Mouse (Mus musculus) limb, embryonic 12.5 days (tissue): ENCODE results near the gene Capg. TPM values are rescaled to one million over a fixed set of nuclear protein-coding genes. Genes with fewer than 3 reads are reported as not detected.
A peak's percentile ranks its signal among the peaks of the same experiment; 100 is the strongest.
"Not testable (repeated sequence)": the region's sequence is repeated elsewhere in the genome, so short reads cannot be mapped to it uniquely, and the experiment has no call there.

Experiments used
- ATAC-seq: fragments of 200-750 bp; cut with Nextera tagmentation; 2 replicates; pipeline ENCODE4 v1.8.0; 2017; ENCODE audit warnings: low read depth, moderate TSS enrichment; ENCODE audit not compliant: insufficient number of reproducible peaks, insufficient read depth, low FRiP score, low TSS enrichment
- H3K27ac ChIP-seq: fragments of 300-500 bp; sonication (generic); 2 replicates; pipeline ENCODE4 v1.5.1; 2016; ENCODE audit warnings: mild to moderate bottlenecking, moderate library complexity
- H3K27me3 ChIP-seq: fragments of 300-500 bp; sonication (generic); 2 replicates; pipeline ENCODE4 v1.6.1; 2016; ENCODE audit warnings: mild to moderate bottlenecking, moderate library complexity
- H3K36me3 ChIP-seq: fragments of 300-500 bp; sonication (generic); 2 replicates; pipeline ENCODE4 v1.6.1; 2016; ENCODE audit warnings: mild to moderate bottlenecking, moderate library complexity
- H3K4me1 ChIP-seq: fragments of 300-500 bp; sonication (generic); replicated peaks from 2 replicates; pipeline ENCODE4 v1.6.1; 2016
- H3K4me2 ChIP-seq: fragments of 300-500 bp; sonication (generic); 2 replicates; pipeline ENCODE4 v1.6.1; 2016; ENCODE audit warnings: mild to moderate bottlenecking, moderate library complexity
- H3K4me3 ChIP-seq: fragments of 300-500 bp; sonication (generic); replicated peaks from 2 replicates; pipeline ENCODE4 v1.5.1; 2016; ENCODE audit warnings: mild to moderate bottlenecking
- H3K9ac ChIP-seq: fragments of 300-500 bp; sonication (generic); replicated peaks from 2 replicates; pipeline ENCODE4 v1.6.1; 2016; ENCODE audit warnings: mild to moderate bottlenecking, moderate library complexity
- H3K9me3 ChIP-seq: fragments of 300-500 bp; sonication (generic); 2 replicates; pipeline ENCODE4 v1.6.1; 2016; ENCODE audit warnings: mild to moderate bottlenecking, moderate library complexity
- WGBS: fragments of 180-500 bp; shearing (Covaris S2); methylation state at CpG from one replicate; pipeline ENCODE4 v1.1.7; 2016; 5-methylcytosine and 5-hydroxymethylcytosine counted together
- polyA plus RNA-seq: library from polyadenylated mRNA; unstranded; fragments of >200 nt; fragmentation: Nextera tagmentation; extraction: Ambion mirVana; gene quantifications from 2 replicates; pipeline ENCODE4 v1.2.1, GENCODE M21; 2016

Capg gene
- polyA plus RNA-seq, 1 experiment from 2014 or later: 27.4 TPM

GRCm38 (mm10) chr6:72532580-72532979, 11.6 kb upstream of the Capg start:
- Histone ChIP-seq H3K27ac (no peak overlapping the region), H3K36me3 (no peaks in the 10 kb centered on the region), H3K9ac (no peak overlapping the region), H3K27me3 (no peaks in the 10 kb centered on the region), H3K4me2 (no peak overlapping the region), H3K4me3 (no peak overlapping the region), H3K4me1 (peaks cover 17% of the 10 kb centered on the region), H3K9me3 (no peaks in the 10 kb centered on the region)
- 74% methylated on average over 4 of the region's 4 CpGs for WGBS
- no peak for ATAC-seq

- not testable (repeated sequence) for ATAC-seq, H3K9ac ChIP-seq, H3K4me2 ChIP-seq, H3K27me3 ChIP-seq, H3K9me3 ChIP-seq, H3K4me3 ChIP-seq, H3K36me3 ChIP-seq
- Histone ChIP-seq H3K27ac (peak overlapping the region; percentile 71), H3K4me1 (peaks cover 26% of the 10 kb centered on the region)
- WGBS: 30% methylated on average over 1 of the region's 1 CpGs
Observed at GRCm38 (mm10) chr6:72533555-72533954, 10.6 kb upstream of the Capg start.

GRCm38 (mm10) chr6:72534035-72534809, 10.0 kb upstream of the Capg start:
- H3K27ac ChIP-seq: peak overlapping the region; percentile 71
- 21% methylated on average over 9 of the region's 9 CpGs for WGBS
- ATAC-seq: peak; percentile 58

GRCm38 (mm10) chr6:72535165-72535564, 9.0 kb upstream of the Capg start:
- 6% methylated on average over 9 of the region's 9 CpGs for WGBS
- Histone ChIP-seq H3K9me3 (no peaks in the 10 kb centered on the region), H3K4me3 (0 out of 2 replicates have a peak overlapping the region, but pooled peaks have one; percentile 3), H3K4me1 (peaks cover 31% of the 10 kb centered on the region), H3K4me2 (peak overlapping the region; percentile 39), H3K36me3 (no peaks in the 10 kb centered on the region), H3K27ac (no peak overlapping the region), H3K27me3 (no peaks in the 10 kb centered on the region), H3K9ac (no peak overlapping the region)
- ATAC-seq: no peak

More at GRCm38 (mm10) chr6:72534035-72534809, 10.0 kb upstream of the Capg start:
- Histone ChIP-seq H3K4me1 (peaks cover 31% of the 10 kb centered on the region), H3K9ac (no peak overlapping the region; the same call in 1 of the 2 replicates), H3K9me3 (no peaks in the 10 kb centered on the region), H3K4me2 (no peak overlapping the region), H3K36me3 (no peaks in the 10 kb centered on the region), H3K27me3 (no peaks in the 10 kb centered on the region), H3K4me3 (no peak overlapping the region)

- no peaks in the 10 kb centered on the region for H3K36me3 ChIP-seq
- H3K9ac ChIP-seq: peak overlapping the region; percentile 50; the same call in 1 of the 2 replicates
- H3K4me1 ChIP-seq: peaks cover 22% of the 10 kb centered on the region
- no peak for ATAC-seq
- H3K9me3 ChIP-seq: peaks cover 6% of the 10 kb centered on the region; the same call in 1 of the 2 replicates
- peak overlapping the region; percentile 72 for H3K4me2 ChIP-seq
- H3K27ac ChIP-seq: 0 out of 2 replicates have a peak overlapping the region, but pooled peaks have one; percentile 0
- whole genome bisulfite sequencing: 46% methylated on average over 10 of the region's 10 CpGs
- peak overlapping the region; percentile 52 for H3K4me3 ChIP-seq
- no peaks in the 10 kb centered on the region for H3K27me3 ChIP-seq
Observed at GRCm38 (mm10) chr6:72537998-72538500, 6.1 kb upstream of the Capg start.

GRCm38 (mm10) chr6:72538562-72539031, 5.6 kb upstream of the Capg start:
- peak; percentile 89 for ATAC-seq
- H3K9me3 ChIP-seq: peaks cover 6% of the 10 kb centered on the region; the same call in 1 of the 2 replicates
- peak overlapping the region; percentile 50; the same call in 1 of the 2 replicates for H3K9ac ChIP-seq
- H3K4me2 ChIP-seq: peak overlapping the region; percentile 72
- H3K27me3 ChIP-seq: no peaks in the 10 kb centered on the region
- no peak overlapping the region for H3K27ac ChIP-seq
- H3K4me1 ChIP-seq: peaks cover 28% of the 10 kb centered on the region
- 4% methylated on average over 16 of the region's 16 CpGs for WGBS
- peak overlapping the region; percentile 52 for H3K4me3 ChIP-seq
- H3K36me3 ChIP-seq: no peaks in the 10 kb centered on the region

GRCm38 (mm10) chr6:72543265-72543850, 833 bp upstream of the Capg start:
- Histone ChIP-seq H3K27ac (peak overlapping the region; percentile 62), H3K36me3 (no peaks in the 10 kb centered on the region), H3K9ac (no peak overlapping the region), H3K27me3 (no peaks in the 10 kb centered on the region), H3K9me3 (peaks cover 11% of the 10 kb centered on the region; the same call in 1 of the 2 replicates), H3K4me1 (peaks cover 31% of the 10 kb centered on the region), H3K4me3 (no peak overlapping the region), H3K4me2 (no peak overlapping the region)
- WGBS: 76% methylated on average over 12 of the region's 12 CpGs
- ATAC-seq: no peak

- no peaks in the 10 kb centered on the region for H3K27me3 ChIP-seq
- no peak overlapping the region for H3K4me3 ChIP-seq
- no peak overlapping the region for H3K4me2 ChIP-seq
- peaks cover 11% of the 10 kb centered on the region; the same call in 1 of the 2 replicates for H3K9me3 ChIP-seq
- H3K4me1 ChIP-seq: peaks cover 24% of the 10 kb centered on the region
- no peak for ATAC-seq
- H3K9ac ChIP-seq: no peak overlapping the region
- H3K36me3 ChIP-seq: no peaks in the 10 kb centered on the region
- WGBS: 58% methylated on average over 7 of the region's 7 CpGs
- no peak overlapping the region for H3K27ac ChIP-seq
Observed at GRCm38 (mm10) chr6:72545377-72545776, 1.2 kb downstream of the Capg start.

GRCm38 (mm10) chr6:72547121-72547520, 2.9 kb downstream of the Capg start:
- no peaks in the 10 kb centered on the region for H3K36me3 ChIP-seq
- H3K27me3 ChIP-seq: no peaks in the 10 kb centered on the region
- no peak overlapping the region for H3K4me2 ChIP-seq
- peaks cover 28% of the 10 kb centered on the region for H3K4me1 ChIP-seq
- no peak overlapping the region for H3K4me3 ChIP-seq
- WGBS: 91% methylated on average over 2 of the region's 2 CpGs
- H3K9me3 ChIP-seq: 0 out of 2 replicates have a peak, but pooled peaks cover 6% of the 10 kb centered on the region
- H3K9ac ChIP-seq: no peak overlapping the region
- ATAC-seq: no peak
- H3K27ac ChIP-seq: no peak overlapping the region

- Histone ChIP-seq H3K9me3 (0 out of 2 replicates have a peak, but pooled peaks cover 6% of the 10 kb centered on the region), H3K27ac (no peak overlapping the region), H3K9ac (no peak overlapping the region), H3K4me3 (no peak overlapping the region), H3K4me1 (peaks cover 36% of the 10 kb centered on the region), H3K27me3 (no peaks in the 10 kb centered on the region), H3K36me3 (no peaks in the 10 kb centered on the region), H3K4me2 (no peak overlapping the region)
- ATAC-seq: no peak
- 87% methylated on average over 3 of the region's 3 CpGs for WGBS
Observed at GRCm38 (mm10) chr6:72547862-72548261, 3.7 kb downstream of the Capg start.

GRCm38 (mm10) chr6:72549041-72549580, 4.9 kb downstream of the Capg start:
- no peaks in the 10 kb centered on the region for H3K36me3 ChIP-seq
- no peak overlapping the region for H3K4me3 ChIP-seq
- no peak overlapping the region for H3K9ac ChIP-seq
- 0 out of 2 replicates have a peak, but pooled peaks cover 6% of the 10 kb centered on the region for H3K9me3 ChIP-seq
- H3K27me3 ChIP-seq: no peaks in the 10 kb centered on the region
- no peak overlapping the region; the same call in 1 of the 2 replicates for H3K4me2 ChIP-seq
- ATAC-seq: no peak
- peaks cover 32% of the 10 kb centered on the region for H3K4me1 ChIP-seq
- 0 out of 2 replicates have a peak overlapping the region, but pooled peaks have one; percentile 9 for H3K27ac ChIP-seq
- 57% methylated on average over 9 of the region's 9 CpGs for WGBS
